Mouse (Mus musculus): ENCODE results near the gene Adcyap1r1.

DNA sequence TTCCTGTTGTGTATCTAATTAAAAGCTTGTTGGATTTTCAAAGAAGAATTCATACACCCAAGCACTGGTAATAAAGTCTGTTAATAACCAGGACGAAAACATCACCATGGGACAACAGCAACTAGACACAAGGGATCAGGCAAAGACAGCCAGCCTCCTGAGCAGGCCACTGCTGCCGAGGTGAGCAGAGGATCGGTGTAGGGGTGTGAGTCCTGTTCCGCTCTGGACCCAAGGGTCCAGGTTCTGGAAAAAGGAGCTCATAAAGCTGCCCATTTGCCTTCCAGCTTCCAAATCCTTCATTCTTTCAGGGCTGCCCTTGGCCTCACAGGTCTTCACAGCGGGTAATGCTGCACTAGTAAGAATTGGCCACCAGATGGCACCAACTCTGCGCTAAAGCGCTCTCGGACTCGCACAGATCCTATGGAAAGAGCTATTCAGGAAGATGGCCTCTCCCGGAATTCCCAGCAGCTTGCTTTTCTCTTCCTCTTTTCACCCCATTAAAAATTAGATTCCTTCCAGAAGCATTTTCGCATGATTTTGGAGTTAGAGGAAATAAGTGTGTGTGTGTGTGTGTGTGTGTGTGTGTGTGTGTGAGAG lies 67.9 kb downstream of the Adcyap1r1 start:
- TF ChIP-seq ZNF384 (IDR thresholded peaks at IDR 0.05; ENCODE audit: low read depth, low read length) (no peak), HCFC1 (IDR thresholded peaks at IDR 0.05; ENCODE audit: borderline replicate concordance, insufficient read depth, low read length) (no peak), CHD2 (IDR thresholded peaks at IDR 0.05; ENCODE audit: low read depth, low read length) (no peak), MAFK (IDR thresholded peaks at IDR 0.05; ENCODE audit: insufficient read depth, low read depth, low read length) (no peak), ZC3H11A (IDR thresholded peaks at IDR 0.05; ENCODE audit: borderline replicate concordance, low read depth, low read length) (peak; percentile 78)

Data from ES-E14 (cell line).